Mouse (Mus musculus): ENCODE measurements around the gene Hnrnpll. TPM values are rescaled to one million over a fixed set of nuclear protein-coding genes. Genes with fewer than 3 reads are reported as not detected.
A peak's percentile ranks its signal among the peaks of the same experiment; 100 is the strongest.

Hnrnpll gene
- polyA plus RNA-seq, 1 experiment = 30.5 TPM

GRCm38 (mm10) chr17:79995091-79995691 lies 66.9 kb downstream of the Hnrnpll start:
- Histone ChIP-seq H3K4me1 (replicated peaks; ENCODE audit: control insufficient read depth, insufficient read depth, low read length) (peaks cover 37% of the 10 kb centered on the region), H3K27ac (ENCODE audit: control insufficient read depth, insufficient read depth, low read length) (no peak overlapping the region), H3K27me3 (ENCODE audit: control insufficient read depth, insufficient read depth, low read length) (no peaks in the 10 kb centered on the region), H3K36me3 (ENCODE audit: control insufficient read depth, insufficient read depth, low read length) (no peaks in the 10 kb centered on the region), H3K4me3 (ENCODE audit: control insufficient read depth, insufficient read depth, low read length) (no peak overlapping the region)
- no peak for DNase-seq
- TF ChIP-seq POLR2A (IDR thresholded peaks at IDR 0.05; ENCODE audit: control insufficient read depth, extremely low read depth, insufficient read depth, low read length, poor library complexity) (no peak), CTCF (IDR thresholded peaks at IDR 0.05; ENCODE audit: borderline replicate concordance, control insufficient read depth, extremely low read depth, insufficient read depth, low read length, poor library complexity) (no peak)
- 94% methylated on average over 3 of the region's 3 CpGs for WGBS

GRCm38 (mm10) chr17:79992114-79992513 lies 70.0 kb downstream of the Hnrnpll start:
- DNase-seq = peak; percentile 38
- no peaks in the 10 kb centered on the region for H3K27me3 ChIP-seq (ENCODE audit: control insufficient read depth, insufficient read depth, low read length)
- TF ChIP-seq CTCF (IDR thresholded peaks at IDR 0.05; ENCODE audit: borderline replicate concordance, control insufficient read depth, extremely low read depth, insufficient read depth, low read length, poor library complexity) (no peak), POLR2A (IDR thresholded peaks at IDR 0.05; ENCODE audit: control insufficient read depth, extremely low read depth, insufficient read depth, low read length, poor library complexity) (no peak)
- H3K36me3 ChIP-seq (ENCODE audit: control insufficient read depth, insufficient read depth, low read length) = no peaks in the 10 kb centered on the region
- H3K4me1 ChIP-seq (replicated peaks; ENCODE audit: control insufficient read depth, insufficient read depth, low read length) = peaks cover 28% of the 10 kb centered on the region
- WGBS = 62% methylated on average over 3 of the region's 3 CpGs
- H3K27ac ChIP-seq (ENCODE audit: control insufficient read depth, insufficient read depth, low read length) = no peak overlapping the region
- no peak overlapping the region for H3K4me3 ChIP-seq (ENCODE audit: control insufficient read depth, insufficient read depth, low read length)

GRCm38 (mm10) chr17:79991166-79991958 lies 70.8 kb downstream of the Hnrnpll start:
- no peak for TF ChIP-seq CTCF (IDR thresholded peaks at IDR 0.05; ENCODE audit: borderline replicate concordance, control insufficient read depth, extremely low read depth, insufficient read depth, low read length, poor library complexity)
- TF ChIP-seq POLR2A (IDR thresholded peaks at IDR 0.05; ENCODE audit: control insufficient read depth, extremely low read depth, insufficient read depth, low read length, poor library complexity) = no peak
- Histone ChIP-seq H3K4me1 (replicated peaks; ENCODE audit: control insufficient read depth, insufficient read depth, low read length) (peaks cover 22% of the 10 kb centered on the region), H3K4me3 (ENCODE audit: control insufficient read depth, insufficient read depth, low read length) (no peak overlapping the region), H3K36me3 (ENCODE audit: control insufficient read depth, insufficient read depth, low read length) (no peaks in the 10 kb centered on the region), H3K27me3 (ENCODE audit: control insufficient read depth, insufficient read depth, low read length) (no peaks in the 10 kb centered on the region), H3K27ac (ENCODE audit: control insufficient read depth, insufficient read depth, low read length) (no peak overlapping the region)
- WGBS = 27% methylated on average over 12 of the region's 12 CpGs
- DNase-seq = no peak

GRCm38 (mm10) chr17:79990161-79990560 lies 72.0 kb downstream of the Hnrnpll start:
- no peak overlapping the region for H3K27ac ChIP-seq (ENCODE audit: control insufficient read depth, insufficient read depth, low read length)

GRCm38 (mm10) chr17:79984450-79984849 lies 77.7 kb downstream of the Hnrnpll start:
- TF ChIP-seq CTCF (IDR thresholded peaks at IDR 0.05; ENCODE audit: borderline replicate concordance, control insufficient read depth, extremely low read depth, insufficient read depth, low read length, poor library complexity) = no peak
- TF ChIP-seq POLR2A (IDR thresholded peaks at IDR 0.05; ENCODE audit: control insufficient read depth, extremely low read depth, insufficient read depth, low read length, poor library complexity) = no peak
- H3K4me1 ChIP-seq (replicated peaks; ENCODE audit: control insufficient read depth, insufficient read depth, low read length) = peaks cover 43% of the 10 kb centered on the region
- no peaks in the 10 kb centered on the region for H3K27me3 ChIP-seq (ENCODE audit: control insufficient read depth, insufficient read depth, low read length)
- no peak for DNase-seq
- H3K36me3 ChIP-seq (ENCODE audit: control insufficient read depth, insufficient read depth, low read length) = no peaks in the 10 kb centered on the region
- no peak overlapping the region for H3K4me3 ChIP-seq (ENCODE audit: control insufficient read depth, insufficient read depth, low read length)
- H3K27ac ChIP-seq (ENCODE audit: control insufficient read depth, insufficient read depth, low read length) = no peak overlapping the region
- WGBS = 97% methylated on average over 7 of the region's 7 CpGs

More at GRCm38 (mm10) chr17:79990161-79990560, 72.0 kb downstream of the Hnrnpll start:
- peaks cover 22% of the 10 kb centered on the region for H3K4me1 ChIP-seq (replicated peaks; ENCODE audit: control insufficient read depth, insufficient read depth, low read length)
- 98% methylated on average over 7 of the region's 7 CpGs for WGBS
- H3K4me3 ChIP-seq (ENCODE audit: control insufficient read depth, insufficient read depth, low read length) = no peak overlapping the region
- TF ChIP-seq POLR2A (IDR thresholded peaks at IDR 0.05; ENCODE audit: control insufficient read depth, extremely low read depth, insufficient read depth, low read length, poor library complexity) = no peak
- TF ChIP-seq CTCF (IDR thresholded peaks at IDR 0.05; ENCODE audit: borderline replicate concordance, control insufficient read depth, extremely low read depth, insufficient read depth, low read length, poor library complexity) = no peak
- H3K36me3 ChIP-seq (ENCODE audit: control insufficient read depth, insufficient read depth, low read length) = no peaks in the 10 kb centered on the region
- DNase-seq = no peak
- H3K27me3 ChIP-seq (ENCODE audit: control insufficient read depth, insufficient read depth, low read length) = no peaks in the 10 kb centered on the region

- TF ChIP-seq CTCF (IDR thresholded peaks at IDR 0.05; ENCODE audit: borderline replicate concordance, control insufficient read depth, extremely low read depth, insufficient read depth, low read length, poor library complexity) (no peak), POLR2A (IDR thresholded peaks at IDR 0.05; ENCODE audit: control insufficient read depth, extremely low read depth, insufficient read depth, low read length, poor library complexity) (no peak)
- H3K36me3 ChIP-seq (ENCODE audit: control insufficient read depth, insufficient read depth, low read length) = no peaks in the 10 kb centered on the region
- peaks cover 47% of the 10 kb centered on the region for H3K4me1 ChIP-seq (replicated peaks; ENCODE audit: control insufficient read depth, insufficient read depth, low read length)
- no peak for DNase-seq
- H3K27me3 ChIP-seq (ENCODE audit: control insufficient read depth, insufficient read depth, low read length) = no peaks in the 10 kb centered on the region
- peak overlapping the region; percentile 22; the same call in 1 of the 2 replicates for H3K4me3 ChIP-seq (ENCODE audit: control insufficient read depth, insufficient read depth, low read length)
- peak overlapping the region; percentile 99 for H3K27ac ChIP-seq (ENCODE audit: control insufficient read depth, insufficient read depth, low read length)
- 55% methylated on average over 8 of the region's 8 CpGs for WGBS
Observed at GRCm38 (mm10) chr17:79982955-79983529, 79.1 kb downstream of the Hnrnpll start.

Data from thymus, adult 2 months (tissue).